Mouse (Mus musculus) midbrain, embryonic 15.5 days (tissue): Measurements from ENCODE around the gene Astn1. TPM values are rescaled to one million over a fixed set of nuclear protein-coding genes. Genes with fewer than 3 reads are reported as not detected.

Source experiments
- ATAC-seq: fragments of 200-750 bp; cut with Nextera tagmentation; replicated peaks from 2 replicates; pipeline ENCODE4 v1.8.0; 2017; ENCODE audit warnings: moderate TSS enrichment
- H3K27ac ChIP-seq: fragments of 300-500 bp; sonication (generic); 2 replicates; pipeline ENCODE4 v1.5.1; 2015; ENCODE audit warnings: mild to moderate bottlenecking, inconsistent platforms
- H3K27me3 ChIP-seq: fragments of 300-500 bp; sonication (generic); replicated peaks from 2 replicates; pipeline ENCODE4 v1.6.1; 2015; ENCODE audit warnings: inconsistent platforms
- H3K36me3 ChIP-seq: fragments of 300-500 bp; sonication (generic); replicated peaks from 2 replicates; pipeline ENCODE4 v1.6.1; 2015; ENCODE audit warnings: inconsistent platforms
- H3K4me1 ChIP-seq: fragments of 300-500 bp; sonication (generic); 2 replicates; pipeline ENCODE4 v1.6.1; 2015; ENCODE audit warnings: inconsistent platforms
- H3K4me2 ChIP-seq: fragments of 300-500 bp; sonication (generic); 2 replicates; pipeline ENCODE4 v1.6.1; 2015; ENCODE audit warnings: inconsistent platforms, mild to moderate bottlenecking, moderate library complexity
- H3K4me3 ChIP-seq: fragments of 300-500 bp; sonication (generic); 2 replicates; pipeline ENCODE4 v1.5.1; 2015; ENCODE audit warnings: mild to moderate bottlenecking, inconsistent platforms
- H3K9ac ChIP-seq: fragments of 300-500 bp; sonication (generic); 2 replicates; pipeline ENCODE4 v1.6.1; 2015; ENCODE audit warnings: mild to moderate bottlenecking, inconsistent platforms
- H3K9me3 ChIP-seq: fragments of 300-500 bp; sonication (generic); 2 replicates; pipeline ENCODE4 v1.6.1; 2016; ENCODE audit warnings: inconsistent platforms
- WGBS: fragments of 180-500 bp; shearing (Covaris S2); methylation state at CpG from one replicate; pipeline ENCODE4 v1.1.7; 2015; ENCODE audit warnings: mixed read lengths; 5-methylcytosine and 5-hydroxymethylcytosine counted together
- polyA plus RNA-seq: library from polyadenylated mRNA; unstranded; fragments of >200 nt; fragmentation: Nextera tagmentation; extraction: Ambion mirVana; gene quantifications from 2 replicates; pipeline ENCODE4 v1.2.1, GENCODE M21; 2015

Gene Astn1
- polyA plus RNA-seq, 1 experiment from 2014 or later, result 44.3 TPM

GRCm38 (mm10) chr1:158596726-158597448, 234.8 kb downstream of the Astn1 start:
- WGBS, result 44% methylated on average over 16 of the region's 16 CpGs
- Histone ChIP-seq H3K36me3 (peaks cover 4% of the 10 kb centered on the region; the same call in 1 of the 2 replicates), H3K4me2 (no peak overlapping the region), H3K9me3 (no peaks in the 10 kb centered on the region), H3K27ac (peak overlapping the region; percentile 19), H3K27me3 (no peaks in the 10 kb centered on the region), H3K4me3 (no peak overlapping the region), H3K9ac (no peak overlapping the region), H3K4me1 (0 out of 2 replicates have a peak, but pooled peaks cover 5% of the 10 kb centered on the region)
- ATAC-seq, result peak; percentile 66

GRCm38 (mm10) chr1:158597996-158598395, 235.9 kb downstream of the Astn1 start:
- no peak for ATAC-seq
- WGBS, result 83% methylated on average over 7 of the region's 7 CpGs
- H3K27me3 ChIP-seq, result no peaks in the 10 kb centered on the region
- H3K4me3 ChIP-seq, result no peak overlapping the region
- H3K27ac ChIP-seq, result no peak overlapping the region
- no peak overlapping the region for H3K4me2 ChIP-seq
- peaks cover 3% of the 10 kb centered on the region; the same call in 1 of the 2 replicates for H3K36me3 ChIP-seq
- 0 out of 2 replicates have a peak, but pooled peaks cover 5% of the 10 kb centered on the region for H3K4me1 ChIP-seq
- no peaks in the 10 kb centered on the region for H3K9me3 ChIP-seq
- H3K9ac ChIP-seq, result no peak overlapping the region

GRCm38 (mm10) chr1:158599435-158599834, 237.4 kb downstream of the Astn1 start:
- Histone ChIP-seq H3K4me3 (no peak overlapping the region), H3K4me1 (0 out of 2 replicates have a peak, but pooled peaks cover 5% of the 10 kb centered on the region), H3K36me3 (no peaks in the 10 kb centered on the region; the same call in 1 of the 2 replicates), H3K4me2 (no peak overlapping the region), H3K9ac (no peak overlapping the region), H3K27ac (no peak overlapping the region), H3K27me3 (no peaks in the 10 kb centered on the region), H3K9me3 (no peaks in the 10 kb centered on the region)
- no peak for ATAC-seq
- 85% methylated on average over 2 of the region's 2 CpGs for WGBS

GRCm38 (mm10) chr1:158603056-158603455, 241.0 kb downstream of the Astn1 start:
- H3K4me2 ChIP-seq, result no peak overlapping the region

GRCm38 (mm10) chr1:158604149-158604548, 242.1 kb downstream of the Astn1 start:
- Histone ChIP-seq H3K4me3 (no peak overlapping the region), H3K4me1 (no peaks in the 10 kb centered on the region), H3K27me3 (no peaks in the 10 kb centered on the region), H3K36me3 (peaks cover 5% of the 10 kb centered on the region), H3K9me3 (no peaks in the 10 kb centered on the region), H3K4me2 (no peak overlapping the region), H3K9ac (no peak overlapping the region), H3K27ac (no peak overlapping the region)
- WGBS, result 84% methylated on average over 1 of the region's 1 CpGs
- no peak for ATAC-seq

More at GRCm38 (mm10) chr1:158603056-158603455, 241.0 kb downstream of the Astn1 start:
- no peak overlapping the region for H3K9ac ChIP-seq
- H3K27ac ChIP-seq, result no peak overlapping the region
- peaks cover 3% of the 10 kb centered on the region; the same call in 1 of the 2 replicates for H3K36me3 ChIP-seq
- no peaks in the 10 kb centered on the region for H3K9me3 ChIP-seq
- no peak overlapping the region for H3K4me3 ChIP-seq
- H3K27me3 ChIP-seq, result no peaks in the 10 kb centered on the region
- WGBS, result 13% methylated on average over 2 of the region's 2 CpGs
- no peaks in the 10 kb centered on the region for H3K4me1 ChIP-seq
- no peak for ATAC-seq

GRCm38 (mm10) chr1:158605597-158605996, 243.5 kb downstream of the Astn1 start:
- no peak for ATAC-seq
- WGBS, result 90% methylated on average over 4 of the region's 4 CpGs
- Histone ChIP-seq H3K27me3 (no peaks in the 10 kb centered on the region), H3K4me3 (no peak overlapping the region), H3K27ac (no peak overlapping the region), H3K36me3 (peaks cover 7% of the 10 kb centered on the region), H3K9ac (no peak overlapping the region), H3K4me2 (no peak overlapping the region), H3K9me3 (no peaks in the 10 kb centered on the region), H3K4me1 (no peaks in the 10 kb centered on the region)

GRCm38 (mm10) chr1:158606324-158606723, 244.3 kb downstream of the Astn1 start:
- peaks cover 11% of the 10 kb centered on the region for H3K36me3 ChIP-seq
- 93% methylated on average over 10 of the region's 10 CpGs for WGBS

GRCm38 (mm10) chr1:158607201-158607600, 245.1 kb downstream of the Astn1 start:
- no peak overlapping the region for H3K4me2 ChIP-seq
- H3K9me3 ChIP-seq, result no peaks in the 10 kb centered on the region
- H3K27ac ChIP-seq, result no peak overlapping the region
- H3K4me3 ChIP-seq, result no peak overlapping the region
- H3K27me3 ChIP-seq, result no peaks in the 10 kb centered on the region
- no peak overlapping the region for H3K9ac ChIP-seq
- H3K36me3 ChIP-seq, result peaks cover 16% of the 10 kb centered on the region
- 90% methylated on average over 1 of the region's 1 CpGs for WGBS
- ATAC-seq, result no peak
- H3K4me1 ChIP-seq, result no peaks in the 10 kb centered on the region

More at GRCm38 (mm10) chr1:158606324-158606723, 244.3 kb downstream of the Astn1 start:
- H3K4me1 ChIP-seq, result no peaks in the 10 kb centered on the region
- H3K27me3 ChIP-seq, result no peaks in the 10 kb centered on the region
- H3K9ac ChIP-seq, result no peak overlapping the region
- no peak overlapping the region for H3K27ac ChIP-seq
- no peak for ATAC-seq
- no peak overlapping the region for H3K4me3 ChIP-seq
- H3K9me3 ChIP-seq, result no peaks in the 10 kb centered on the region
- no peak overlapping the region for H3K4me2 ChIP-seq

GRCm38 (mm10) chr1:158615202-158615601, 253.1 kb downstream of the Astn1 start:
- Histone ChIP-seq H3K4me2 (no peak overlapping the region), H3K27ac (no peak overlapping the region), H3K9me3 (no peaks in the 10 kb centered on the region), H3K36me3 (peaks cover 30% of the 10 kb centered on the region), H3K27me3 (no peaks in the 10 kb centered on the region), H3K4me3 (no peak overlapping the region), H3K4me1 (no peaks in the 10 kb centered on the region), H3K9ac (no peak overlapping the region)
- ATAC-seq, result no peak
- WGBS, result 95% methylated on average over 1 of the region's 1 CpGs

- no peak overlapping the region for H3K4me3 ChIP-seq
- no peaks in the 10 kb centered on the region for H3K27me3 ChIP-seq
- peaks cover 14% of the 10 kb centered on the region; the same call in 1 of the 2 replicates for H3K36me3 ChIP-seq
- no peaks in the 10 kb centered on the region for H3K9me3 ChIP-seq
- H3K9ac ChIP-seq, result no peak overlapping the region
- ATAC-seq, result no peak
- H3K27ac ChIP-seq, result no peak overlapping the region
- no peaks in the 10 kb centered on the region for H3K4me1 ChIP-seq
- WGBS, result 46% methylated on average over 4 of the region's 4 CpGs
- H3K4me2 ChIP-seq, result no peak overlapping the region
Measured at GRCm38 (mm10) chr1:158617943-158618342, 255.9 kb downstream of the Astn1 start.

GRCm38 (mm10) chr1:158632935-158633334, 270.9 kb downstream of the Astn1 start:
- WGBS, result 84% methylated on average over 4 of the region's 4 CpGs
- H3K4me2 ChIP-seq, result no peak overlapping the region

GRCm38 (mm10) chr1:158633441-158633840, 271.4 kb downstream of the Astn1 start:
- H3K4me2 ChIP-seq, result no peak overlapping the region
- H3K9me3 ChIP-seq, result no peaks in the 10 kb centered on the region
- 82% methylated on average over 2 of the region's 2 CpGs for WGBS
- H3K36me3 ChIP-seq, result no peaks in the 10 kb centered on the region
- ATAC-seq, result no peak
- no peak overlapping the region for H3K9ac ChIP-seq
- H3K4me3 ChIP-seq, result no peak overlapping the region
- H3K4me1 ChIP-seq, result no peaks in the 10 kb centered on the region
- H3K27ac ChIP-seq, result no peak overlapping the region
- H3K27me3 ChIP-seq, result no peaks in the 10 kb centered on the region

More at GRCm38 (mm10) chr1:158632935-158633334, 270.9 kb downstream of the Astn1 start:
- Histone ChIP-seq H3K27me3 (no peaks in the 10 kb centered on the region), H3K9ac (no peak overlapping the region), H3K36me3 (no peaks in the 10 kb centered on the region), H3K4me1 (no peaks in the 10 kb centered on the region), H3K9me3 (no peaks in the 10 kb centered on the region), H3K4me3 (no peak overlapping the region), H3K27ac (no peak overlapping the region)
- no peak for ATAC-seq

- no peak overlapping the region for H3K4me3 ChIP-seq
- H3K36me3 ChIP-seq, result no peaks in the 10 kb centered on the region
- no peak overlapping the region for H3K4me2 ChIP-seq
- no peaks in the 10 kb centered on the region for H3K4me1 ChIP-seq
- no peaks in the 10 kb centered on the region for H3K27me3 ChIP-seq
- H3K9ac ChIP-seq, result no peak overlapping the region
- WGBS, result 84% methylated on average over 2 of the region's 2 CpGs
- no peak overlapping the region for H3K27ac ChIP-seq
- no peaks in the 10 kb centered on the region for H3K9me3 ChIP-seq
- ATAC-seq, result no peak
Measured at GRCm38 (mm10) chr1:158641306-158641705, 279.2 kb downstream of the Astn1 start.
